Mouse (Mus musculus) bone marrow, adult 2 months (tissue): ENCODE results near the gene Sp4.

ENCODE experiments used
- CTCF ChIP-seq: fragments of 200-500 bp; IDR thresholded peaks from 2 replicates; pipeline ENCODE4 v1.5.1; 2011; ENCODE audit warnings: low read length, control low read depth; ENCODE audit not compliant: control insufficient read depth, insufficient read depth
- POLR2A ChIP-seq: fragments of 200-500 bp; IDR thresholded peaks from 2 replicates; pipeline ENCODE4 v1.6.1; 2011; ENCODE audit warnings: low read depth, mild to moderate bottlenecking, control low read depth, low read length, borderline replicate concordance; ENCODE audit not compliant: control insufficient read depth

GRCm38 (mm10) chr12:118299172-118299571 lies 2.1 kb downstream of the Sp4 start:
- TF ChIP-seq POLR2A = no peak
- TF ChIP-seq CTCF = no peak
